Mouse (Mus musculus) hindbrain, embryonic 14.5 days (tissue): ENCODE measurements around the gene Arhgef16. TPM values are rescaled to one million over a fixed set of nuclear protein-coding genes. Genes with fewer than 3 reads are reported as not detected.

Source experiments
- ATAC-seq: fragments of 200-750 bp; cut with Nextera tagmentation; 2 replicates; pipeline ENCODE4 v1.8.0; 2017; ENCODE audit warnings: moderate number of reproducible peaks, mild to moderate bottlenecking, moderate TSS enrichment, moderate library complexity; ENCODE audit not compliant: low FRiP score
- DNase-seq: peaks from one replicate; pipeline ENCODE4 v3.0.0-alpha.2; 2015; ENCODE audit warnings: low spot score
- H3K27ac ChIP-seq: fragments of 300-500 bp; sonication (generic); 2 replicates; pipeline ENCODE4 v1.5.1; 2014; ENCODE audit warnings: mild to moderate bottlenecking, moderate library complexity
- H3K27me3 ChIP-seq: fragments of 300-500 bp; sonication (generic); 2 replicates; pipeline ENCODE4 v1.6.1; 2014; ENCODE audit warnings: mild to moderate bottlenecking, low read length, mixed read lengths; ENCODE audit not compliant: control insufficient read depth, insufficient read depth
- H3K36me3 ChIP-seq: fragments of 300-500 bp; sonication (generic); replicated peaks from 2 replicates; pipeline ENCODE4 v1.6.1; 2014; ENCODE audit not compliant: control insufficient read depth, insufficient read depth
- H3K4me1 ChIP-seq: fragments of 300-500 bp; sonication (generic); replicated peaks from 2 replicates; pipeline ENCODE4 v1.6.1; 2014; ENCODE audit warnings: antibody characterized with exemption, low read length, mixed read lengths; ENCODE audit not compliant: control insufficient read depth, insufficient read depth
- H3K4me2 ChIP-seq: fragments of 300-500 bp; sonication (generic); replicated peaks from 2 replicates; pipeline ENCODE4 v1.6.1; 2014; ENCODE audit warnings: mild to moderate bottlenecking, moderate library complexity
- H3K4me3 ChIP-seq: fragments of 300-500 bp; sonication (generic); replicated peaks from 2 replicates; pipeline ENCODE4 v1.5.1; 2014; ENCODE audit warnings: mild to moderate bottlenecking, low read length
- H3K9ac ChIP-seq: fragments of 300-500 bp; sonication (generic); 2 replicates; pipeline ENCODE4 v1.6.1; 2014
- H3K9me3 ChIP-seq: fragments of 300-500 bp; sonication (generic); 2 replicates; pipeline ENCODE4 v1.6.1; 2016; ENCODE audit warnings: low read length; ENCODE audit not compliant: control insufficient read depth
- WGBS: fragments of 180-500 bp; shearing (Covaris S2); extraction: QIAGEN DNeasy Blood & Tissue Kit; methylation state at CpG from one replicate; pipeline ENCODE4 v1.1.7; 2014; 5-methylcytosine and 5-hydroxymethylcytosine counted together
- polyA plus RNA-seq: library from polyadenylated mRNA; unstranded; fragments of >200 nt; fragmentation: Nextera tagmentation; extraction: Ambion mirVana; gene quantifications from 2 replicates; pipeline ENCODE4 v1.2.1, GENCODE M21; 2014

Gene Arhgef16
- polyA plus RNA-seq, 1 experiment from 2014 or later, result 1.5 TPM

- ATAC-seq (no peak), DNase-seq (no peak)
- WGBS, result 63% methylated on average over 4 of the region's 4 CpGs
- no peaks in the 10 kb centered on the region for H3K36me3 ChIP-seq
- H3K4me1 ChIP-seq, result no peaks in the 10 kb centered on the region
- no peak overlapping the region for H3K4me3 ChIP-seq
- no peak overlapping the region for H3K27ac ChIP-seq
- H3K4me2 ChIP-seq, result no peak overlapping the region
- H3K9ac ChIP-seq, result no peak overlapping the region
- no peaks in the 10 kb centered on the region for H3K27me3 ChIP-seq
- H3K9me3 ChIP-seq, result no peaks in the 10 kb centered on the region
Observed at GRCm38 (mm10) chr4:154262071-154262470, 39.4 kb downstream of the Arhgef16 start.

GRCm38 (mm10) chr4:154260755-154261154 lies 40.7 kb downstream of the Arhgef16 start:
- Histone ChIP-seq H3K27ac (no peak overlapping the region), H3K9ac (no peak overlapping the region), H3K9me3 (no peaks in the 10 kb centered on the region), H3K4me3 (no peak overlapping the region), H3K4me1 (no peaks in the 10 kb centered on the region), H3K36me3 (no peaks in the 10 kb centered on the region), H3K4me2 (no peak overlapping the region), H3K27me3 (no peaks in the 10 kb centered on the region)
- ATAC-seq, result no peak
- WGBS, result 83% methylated on average over 5 of the region's 5 CpGs
- no peak for DNase-seq

- 83% methylated on average over 20 of the region's 20 CpGs for WGBS
- Histone ChIP-seq H3K9ac (no peak overlapping the region), H3K4me2 (no peak overlapping the region), H3K4me1 (no peaks in the 10 kb centered on the region; the same call in none of the 2 replicates), H3K4me3 (no peak overlapping the region), H3K9me3 (no peaks in the 10 kb centered on the region), H3K27me3 (no peaks in the 10 kb centered on the region), H3K27ac (no peak overlapping the region), H3K36me3 (no peaks in the 10 kb centered on the region)
- no peak for DNase-seq
- ATAC-seq, result no peak
Observed at GRCm38 (mm10) chr4:154252537-154253255, 48.8 kb downstream of the Arhgef16 start.

- Histone ChIP-seq H3K4me2 (no peak overlapping the region; the same call in 1 of the 2 replicates), H3K27ac (no peak overlapping the region; the same call in 1 of the 2 replicates), H3K4me1 (peaks cover 5% of the 10 kb centered on the region), H3K9ac (peak overlapping the region; percentile 34; the same call in 1 of the 2 replicates), H3K27me3 (no peaks in the 10 kb centered on the region), H3K4me3 (no peak overlapping the region), H3K9me3 (no peaks in the 10 kb centered on the region), H3K36me3 (no peaks in the 10 kb centered on the region)
- 53% methylated on average over 8 of the region's 8 CpGs for WGBS
- ATAC-seq (no peak), DNase-seq (no peak)
Observed at GRCm38 (mm10) chr4:154249316-154249715, 52.2 kb downstream of the Arhgef16 start.

- no peaks in the 10 kb centered on the region for H3K9me3 ChIP-seq
- peaks cover 5% of the 10 kb centered on the region for H3K4me1 ChIP-seq
- H3K27ac ChIP-seq, result no peak overlapping the region
- no peak overlapping the region for H3K9ac ChIP-seq
- no peaks in the 10 kb centered on the region for H3K27me3 ChIP-seq
- no peaks in the 10 kb centered on the region for H3K36me3 ChIP-seq
- no peak overlapping the region for H3K4me2 ChIP-seq
- H3K4me3 ChIP-seq, result no peak overlapping the region
- WGBS, result 73% methylated on average over 21 of the region's 21 CpGs
- ATAC-seq (no peak), DNase-seq (no peak)
Observed at GRCm38 (mm10) chr4:154248092-154248805, 53.2 kb downstream of the Arhgef16 start.

- no peaks in the 10 kb centered on the region for H3K27me3 ChIP-seq
- no peak overlapping the region for H3K4me3 ChIP-seq
- no peak overlapping the region for H3K9ac ChIP-seq
- H3K36me3 ChIP-seq, result no peaks in the 10 kb centered on the region
- 49% methylated on average over 22 of the region's 22 CpGs for WGBS
- no peak overlapping the region for H3K4me2 ChIP-seq
- no peaks in the 10 kb centered on the region for H3K9me3 ChIP-seq
- H3K27ac ChIP-seq, result no peak overlapping the region
- no peak for DNase-seq
- ATAC-seq, result no peak
- H3K4me1 ChIP-seq, result peaks cover 5% of the 10 kb centered on the region
Observed at GRCm38 (mm10) chr4:154247207-154248091, 54.0 kb downstream of the Arhgef16 start.

GRCm38 (mm10) chr4:154246115-154247040 lies 55.1 kb downstream of the Arhgef16 start:
- peak; percentile 69 for DNase-seq
- 9% methylated on average over 18 of the region's 19 CpGs for WGBS
- Histone ChIP-seq H3K4me3 (no peak overlapping the region), H3K4me2 (peak overlapping the region; percentile 25; the same call in 1 of the 2 replicates), H3K27me3 (no peaks in the 10 kb centered on the region), H3K9ac (no peak overlapping the region), H3K4me1 (peaks cover 5% of the 10 kb centered on the region), H3K36me3 (no peaks in the 10 kb centered on the region), H3K9me3 (no peaks in the 10 kb centered on the region), H3K27ac (no peak overlapping the region)
- no peak for ATAC-seq

GRCm38 (mm10) chr4:154245342-154245741 lies 56.1 kb downstream of the Arhgef16 start:
- no peaks in the 10 kb centered on the region for H3K27me3 ChIP-seq
- H3K4me2 ChIP-seq, result no peak overlapping the region
- no peak for DNase-seq
- no peak overlapping the region for H3K4me3 ChIP-seq
- no peak overlapping the region for H3K9ac ChIP-seq
- H3K27ac ChIP-seq, result no peak overlapping the region
- ATAC-seq, result no peak
- H3K9me3 ChIP-seq, result no peaks in the 10 kb centered on the region
- WGBS, result 75% methylated on average over 7 of the region's 7 CpGs
- peaks cover 5% of the 10 kb centered on the region for H3K4me1 ChIP-seq
- H3K36me3 ChIP-seq, result no peaks in the 10 kb centered on the region
